Mouse (Mus musculus): Measurements from ENCODE around the gene Slc9a3r1. TPM values are rescaled to one million over a fixed set of nuclear protein-coding genes. Genes with fewer than 3 reads are reported as not detected.

The Slc9a3r1 gene
- polyA plus RNA-seq, 1 experiment from 2014 or later: 60.5 TPM

DNA sequence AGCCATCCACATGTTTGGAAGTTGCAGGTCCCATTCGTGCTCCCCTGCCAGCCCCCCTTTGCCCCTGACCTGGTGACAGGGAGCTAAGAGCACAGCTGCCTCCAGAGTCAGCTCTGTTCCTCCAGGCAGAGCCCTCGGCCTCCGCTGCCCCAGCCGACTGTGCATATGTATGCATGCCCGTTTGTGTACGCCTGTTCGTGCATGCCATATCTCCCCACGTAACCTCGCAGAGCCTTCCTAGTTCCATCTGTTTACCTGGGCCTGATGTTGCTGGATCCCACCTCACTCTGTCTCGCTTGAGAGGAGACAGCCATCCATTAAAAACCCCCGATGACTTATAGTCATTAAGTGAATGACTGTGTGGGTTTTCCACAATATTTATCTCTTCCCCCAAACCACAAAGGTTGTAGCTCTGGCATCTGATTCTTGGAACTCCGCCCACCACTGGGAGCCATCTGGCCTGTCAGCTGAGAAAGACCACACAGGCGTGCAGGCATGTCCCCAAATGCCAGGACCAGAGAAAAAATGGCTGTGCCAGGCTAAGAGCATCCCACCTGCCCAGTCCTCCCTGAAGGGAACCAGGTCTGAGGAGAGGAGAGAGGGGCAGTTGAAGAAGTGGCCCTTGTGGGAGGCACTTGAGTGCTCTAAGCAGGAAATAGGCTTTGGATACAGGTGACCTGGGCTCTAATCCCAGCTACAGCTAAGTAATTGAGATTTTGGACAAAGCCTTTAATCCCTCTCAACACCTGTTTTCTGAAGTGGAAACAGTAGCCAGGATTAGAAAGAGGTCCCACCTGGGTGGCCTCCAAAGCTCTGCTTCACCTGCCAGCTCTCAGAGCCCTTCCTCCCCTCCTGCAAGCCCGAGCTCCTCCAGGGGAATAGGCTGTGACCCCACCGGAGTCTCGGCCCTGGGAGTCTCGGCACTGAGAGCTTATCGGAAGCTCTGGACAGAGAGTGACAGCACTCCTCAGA, 54.6 kb downstream of the Slc9a3r1 start:
- peak overlapping the region; percentile 20; the same call in 1 of the 2 replicates for H3K27ac ChIP-seq

GRCm38 (mm10) chr11:115219263-115219662, 56.1 kb downstream of the Slc9a3r1 start:
- 83% methylated on average over 9 of the region's 9 CpGs for WGBS

More for the DNA sequence above, 54.6 kb downstream of the Slc9a3r1 start:
- Histone ChIP-seq H3K4me3 (replicated peaks; ENCODE audit: low read length) (no peak overlapping the region), H3K4me2 (replicated peaks) (no peak overlapping the region), H3K9ac (no peak overlapping the region), H3K36me3 (replicated peaks; ENCODE audit: control insufficient read depth, insufficient read depth) (no peaks in the 10 kb centered on the region), H3K27me3 (ENCODE audit: control insufficient read depth, insufficient read depth, low read length) (no peaks in the 10 kb centered on the region), H3K4me1 (replicated peaks; ENCODE audit: control insufficient read depth, insufficient read depth, low read length) (peaks cover 14% of the 10 kb centered on the region), H3K9me3 (ENCODE audit: control insufficient read depth, low read length) (no peaks in the 10 kb centered on the region)
- WGBS: 54% methylated on average over 18 of the region's 18 CpGs
- DNase-seq (ENCODE audit: low spot score) (peak; percentile 53), ATAC-seq (ENCODE audit: low FRiP score) (0 out of 2 replicates have a peak, but pooled peaks have one; percentile 38)

DNA sequence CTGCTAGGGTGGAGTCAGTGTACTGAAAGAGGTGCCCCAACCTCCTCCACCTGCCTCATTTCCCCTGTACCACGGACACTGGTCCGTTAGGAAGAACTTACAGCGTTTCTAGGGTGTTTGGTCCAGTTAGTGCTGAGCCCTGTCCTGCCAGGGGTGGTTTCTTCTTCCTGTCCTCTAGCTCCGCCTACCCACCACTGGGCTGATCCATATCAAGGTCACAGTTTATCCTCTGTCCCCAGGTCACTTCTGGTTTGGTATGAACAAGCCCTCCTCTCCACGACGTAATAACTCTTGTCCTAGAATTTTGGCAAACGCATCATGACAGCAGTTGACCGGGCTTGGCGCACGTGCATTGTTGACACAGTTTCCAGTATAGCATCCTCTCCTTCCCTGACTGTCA, 56.5 kb downstream of the Slc9a3r1 start:
- H3K4me2 ChIP-seq (replicated peaks): no peak overlapping the region
- WGBS: 93% methylated on average over 10 of the region's 10 CpGs

More at GRCm38 (mm10) chr11:115219263-115219662, 56.1 kb downstream of the Slc9a3r1 start:
- H3K9ac ChIP-seq: no peak overlapping the region
- H3K27ac ChIP-seq: no peak overlapping the region
- H3K27me3 ChIP-seq (ENCODE audit: control insufficient read depth, insufficient read depth, low read length): no peaks in the 10 kb centered on the region
- no peaks in the 10 kb centered on the region for H3K36me3 ChIP-seq (replicated peaks; ENCODE audit: control insufficient read depth, insufficient read depth)
- no peak for ATAC-seq (ENCODE audit: low FRiP score)
- no peaks in the 10 kb centered on the region for H3K9me3 ChIP-seq (ENCODE audit: control insufficient read depth, low read length)
- DNase-seq (ENCODE audit: low spot score): no peak
- H3K4me1 ChIP-seq (replicated peaks; ENCODE audit: control insufficient read depth, insufficient read depth, low read length): peaks cover 26% of the 10 kb centered on the region
- no peak overlapping the region for H3K4me2 ChIP-seq (replicated peaks)
- no peak overlapping the region for H3K4me3 ChIP-seq (replicated peaks; ENCODE audit: low read length)

GRCm38 (mm10) chr11:115222077-115222476, 58.9 kb downstream of the Slc9a3r1 start:
- Histone ChIP-seq H3K9me3 (ENCODE audit: control insufficient read depth, low read length) (no peaks in the 10 kb centered on the region), H3K4me1 (replicated peaks; ENCODE audit: control insufficient read depth, insufficient read depth, low read length) (peaks cover 49% of the 10 kb centered on the region)
- 41% methylated on average over 12 of the region's 12 CpGs for WGBS

More for the DNA sequence above, 56.5 kb downstream of the Slc9a3r1 start:
- no peak overlapping the region for H3K9ac ChIP-seq
- no peaks in the 10 kb centered on the region for H3K9me3 ChIP-seq (ENCODE audit: control insufficient read depth, low read length)
- no peaks in the 10 kb centered on the region for H3K27me3 ChIP-seq (ENCODE audit: control insufficient read depth, insufficient read depth, low read length)
- ATAC-seq (ENCODE audit: low FRiP score) (no peak), DNase-seq (ENCODE audit: low spot score) (no peak)
- no peak overlapping the region for H3K4me3 ChIP-seq (replicated peaks; ENCODE audit: low read length)
- no peaks in the 10 kb centered on the region for H3K36me3 ChIP-seq (replicated peaks; ENCODE audit: control insufficient read depth, insufficient read depth)
- peaks cover 27% of the 10 kb centered on the region for H3K4me1 ChIP-seq (replicated peaks; ENCODE audit: control insufficient read depth, insufficient read depth, low read length)
- no peak overlapping the region for H3K27ac ChIP-seq

GRCm38 (mm10) chr11:115222570-115222969, 59.4 kb downstream of the Slc9a3r1 start:
- Histone ChIP-seq H3K27me3 (ENCODE audit: control insufficient read depth, insufficient read depth, low read length) (no peaks in the 10 kb centered on the region), H3K4me3 (replicated peaks; ENCODE audit: low read length) (no peak overlapping the region), H3K9ac (no peak overlapping the region), H3K27ac (no peak overlapping the region), H3K4me1 (replicated peaks; ENCODE audit: control insufficient read depth, insufficient read depth, low read length) (peaks cover 50% of the 10 kb centered on the region), H3K9me3 (ENCODE audit: control insufficient read depth, low read length) (no peaks in the 10 kb centered on the region), H3K4me2 (replicated peaks) (no peak overlapping the region), H3K36me3 (replicated peaks; ENCODE audit: control insufficient read depth, insufficient read depth) (no peaks in the 10 kb centered on the region)
- WGBS: 37% methylated on average over 5 of the region's 5 CpGs
- ATAC-seq (ENCODE audit: low FRiP score) (no peak), DNase-seq (ENCODE audit: low spot score) (no peak)

More at GRCm38 (mm10) chr11:115222077-115222476, 58.9 kb downstream of the Slc9a3r1 start:
- Histone ChIP-seq H3K36me3 (replicated peaks; ENCODE audit: control insufficient read depth, insufficient read depth) (no peaks in the 10 kb centered on the region), H3K27me3 (ENCODE audit: control insufficient read depth, insufficient read depth, low read length) (no peaks in the 10 kb centered on the region), H3K4me3 (replicated peaks; ENCODE audit: low read length) (no peak overlapping the region), H3K27ac (no peak overlapping the region), H3K9ac (no peak overlapping the region), H3K4me2 (replicated peaks) (no peak overlapping the region)
- no peak for DNase-seq (ENCODE audit: low spot score)
- no peak for ATAC-seq (ENCODE audit: low FRiP score)

- H3K4me1 ChIP-seq (replicated peaks; ENCODE audit: control insufficient read depth, insufficient read depth, low read length): peaks cover 58% of the 10 kb centered on the region
- H3K9ac ChIP-seq: no peak overlapping the region
- H3K27me3 ChIP-seq (ENCODE audit: control insufficient read depth, insufficient read depth, low read length): no peaks in the 10 kb centered on the region
- no peaks in the 10 kb centered on the region for H3K36me3 ChIP-seq (replicated peaks; ENCODE audit: control insufficient read depth, insufficient read depth)
- H3K27ac ChIP-seq: no peak overlapping the region
- DNase-seq (ENCODE audit: low spot score): no peak
- no peak overlapping the region for H3K4me3 ChIP-seq (replicated peaks; ENCODE audit: low read length)
- WGBS: 68% methylated on average over 11 of the region's 11 CpGs
- no peaks in the 10 kb centered on the region for H3K9me3 ChIP-seq (ENCODE audit: control insufficient read depth, low read length)
- no peak overlapping the region for H3K4me2 ChIP-seq (replicated peaks)
- ATAC-seq (ENCODE audit: low FRiP score): no peak
Observed at GRCm38 (mm10) chr11:115223451-115223850, 60.3 kb downstream of the Slc9a3r1 start.

GRCm38 (mm10) chr11:115223877-115224276, 60.7 kb downstream of the Slc9a3r1 start:
- H3K36me3 ChIP-seq (replicated peaks; ENCODE audit: control insufficient read depth, insufficient read depth): no peaks in the 10 kb centered on the region
- 86% methylated on average over 6 of the region's 6 CpGs for WGBS
- H3K4me3 ChIP-seq (replicated peaks; ENCODE audit: low read length): no peak overlapping the region
- no peak overlapping the region for H3K27ac ChIP-seq
- H3K4me2 ChIP-seq (replicated peaks): no peak overlapping the region
- H3K4me1 ChIP-seq (replicated peaks; ENCODE audit: control insufficient read depth, insufficient read depth, low read length): peaks cover 58% of the 10 kb centered on the region
- H3K27me3 ChIP-seq (ENCODE audit: control insufficient read depth, insufficient read depth, low read length): no peaks in the 10 kb centered on the region
- DNase-seq (ENCODE audit: low spot score) (no peak), ATAC-seq (ENCODE audit: low FRiP score) (no peak)
- H3K9ac ChIP-seq: no peak overlapping the region
- no peaks in the 10 kb centered on the region for H3K9me3 ChIP-seq (ENCODE audit: control insufficient read depth, low read length)

GRCm38 (mm10) chr11:115224889-115225288, 61.7 kb downstream of the Slc9a3r1 start:
- no peaks in the 10 kb centered on the region for H3K27me3 ChIP-seq (ENCODE audit: control insufficient read depth, insufficient read depth, low read length)
- no peak overlapping the region for H3K9ac ChIP-seq
- no peak overlapping the region for H3K4me3 ChIP-seq (replicated peaks; ENCODE audit: low read length)
- H3K36me3 ChIP-seq (replicated peaks; ENCODE audit: control insufficient read depth, insufficient read depth): no peaks in the 10 kb centered on the region
- H3K9me3 ChIP-seq (ENCODE audit: control insufficient read depth, low read length): no peaks in the 10 kb centered on the region
- no peak overlapping the region for H3K4me2 ChIP-seq (replicated peaks)
- ATAC-seq (ENCODE audit: low FRiP score): no peak
- H3K27ac ChIP-seq: 0 out of 2 replicates have a peak overlapping the region, but pooled peaks have one; percentile 9
- DNase-seq (ENCODE audit: low spot score): peak; percentile 64
- 42% methylated on average over 8 of the region's 8 CpGs for WGBS
- peaks cover 58% of the 10 kb centered on the region for H3K4me1 ChIP-seq (replicated peaks; ENCODE audit: control insufficient read depth, insufficient read depth, low read length)

- Histone ChIP-seq H3K4me3 (replicated peaks; ENCODE audit: low read length) (no peak overlapping the region), H3K9me3 (ENCODE audit: control insufficient read depth, low read length) (no peaks in the 10 kb centered on the region), H3K4me1 (replicated peaks; ENCODE audit: control insufficient read depth, insufficient read depth, low read length) (peaks cover 58% of the 10 kb centered on the region), H3K27ac (0 out of 2 replicates have a peak overlapping the region, but pooled peaks have one; percentile 9), H3K36me3 (replicated peaks; ENCODE audit: control insufficient read depth, insufficient read depth) (no peaks in the 10 kb centered on the region), H3K27me3 (ENCODE audit: control insufficient read depth, insufficient read depth, low read length) (no peaks in the 10 kb centered on the region), H3K9ac (0 out of 2 replicates have a peak overlapping the region, but pooled peaks have one; percentile 20), H3K4me2 (replicated peaks) (no peak overlapping the region)
- 47% methylated on average over 6 of the region's 6 CpGs for WGBS
- ATAC-seq (ENCODE audit: low FRiP score) (no peak), DNase-seq (ENCODE audit: low spot score) (no peak)
Observed at GRCm38 (mm10) chr11:115225301-115225700, 62.2 kb downstream of the Slc9a3r1 start.

Data from hindbrain, embryonic 14.5 days (tissue).